Mouse (Mus musculus) stomach, postnatal 0 days (tissue): ENCODE results near the gene Cd68. TPM values are rescaled to one million over a fixed set of nuclear protein-coding genes. Genes with fewer than 3 reads are reported as not detected.

ENCODE experiments used
- ATAC-seq: fragments of 200-750 bp; cut with Nextera tagmentation; 2 replicates; pipeline ENCODE4 v1.8.0; 2017; ENCODE audit not compliant: low FRiP score, low TSS enrichment
- DNase-seq: peaks from one replicate; pipeline ENCODE4 v3.0.0-alpha.2; 2016; ENCODE audit warnings: low spot score
- H3K27ac ChIP-seq: fragments of 300-500 bp; sonication (generic); replicated peaks from 2 replicates; pipeline ENCODE4 v1.5.1; 2014; ENCODE audit warnings: mild to moderate bottlenecking, control low read depth
- H3K27me3 ChIP-seq: fragments of 300-500 bp; sonication (generic); 2 replicates; pipeline ENCODE4 v1.6.1; 2014; ENCODE audit warnings: low read length; ENCODE audit not compliant: control insufficient read depth, insufficient read depth
- H3K36me3 ChIP-seq: fragments of 300-500 bp; sonication (generic); 2 replicates; pipeline ENCODE4 v1.6.1; 2014; ENCODE audit warnings: low read length, mixed read lengths; ENCODE audit not compliant: control insufficient read depth, insufficient read depth
- H3K4me1 ChIP-seq: fragments of 300-500 bp; sonication (generic); replicated peaks from 2 replicates; pipeline ENCODE4 v1.6.1; 2014; ENCODE audit warnings: antibody characterized with exemption; ENCODE audit not compliant: control insufficient read depth, insufficient read depth
- H3K4me2 ChIP-seq: fragments of 300-500 bp; sonication (generic); replicated peaks from 2 replicates; pipeline ENCODE4 v1.6.1; 2014; ENCODE audit warnings: low read depth, mild to moderate bottlenecking, control low read depth, moderate library complexity
- H3K4me3 ChIP-seq: fragments of 300-500 bp; sonication (generic); 2 replicates; pipeline ENCODE4 v1.5.1; 2014; ENCODE audit warnings: low read depth, low read length, control low read depth
- H3K9ac ChIP-seq: fragments of 300-500 bp; sonication (generic); 2 replicates; pipeline ENCODE4 v1.6.1; 2014; ENCODE audit warnings: mild to moderate bottlenecking, low read length, control low read depth, mixed read lengths
- H3K9me3 ChIP-seq: fragments of 300-500 bp; sonication (generic); 2 replicates; pipeline ENCODE4 v1.6.1; 2016; ENCODE audit warnings: low read length; ENCODE audit not compliant: control insufficient read depth
- CTCF ChIP-seq: IDR thresholded peaks from 2 replicates; pipeline ENCODE4 v1.5.1; 2016; ENCODE audit warnings: antibody characterized with exemption, low read depth, mild to moderate bottlenecking, moderate library complexity
- EP300 ChIP-seq: optimal IDR thresholded peaks from 2 replicates; pipeline ENCODE3; 2016; ENCODE audit warnings: antibody characterized with exemption
- WGBS: fragments of 180-500 bp; shearing (Covaris S2); extraction: QIAGEN DNeasy Blood & Tissue Kit; methylation state at CpG from one replicate; pipeline ENCODE4 v1.1.7; 2014; 5-methylcytosine and 5-hydroxymethylcytosine counted together
- polyA plus RNA-seq: library from polyadenylated mRNA; unstranded; fragments of >200 nt; fragmentation: Nextera tagmentation; extraction: Ambion mirVana; gene quantifications from 2 replicates; pipeline ENCODE4 v1.2.1, GENCODE M21; 2015

Cd68 gene
- polyA plus RNA-seq, 1 experiment from 2014 or later: 17.9 TPM

DNA sequence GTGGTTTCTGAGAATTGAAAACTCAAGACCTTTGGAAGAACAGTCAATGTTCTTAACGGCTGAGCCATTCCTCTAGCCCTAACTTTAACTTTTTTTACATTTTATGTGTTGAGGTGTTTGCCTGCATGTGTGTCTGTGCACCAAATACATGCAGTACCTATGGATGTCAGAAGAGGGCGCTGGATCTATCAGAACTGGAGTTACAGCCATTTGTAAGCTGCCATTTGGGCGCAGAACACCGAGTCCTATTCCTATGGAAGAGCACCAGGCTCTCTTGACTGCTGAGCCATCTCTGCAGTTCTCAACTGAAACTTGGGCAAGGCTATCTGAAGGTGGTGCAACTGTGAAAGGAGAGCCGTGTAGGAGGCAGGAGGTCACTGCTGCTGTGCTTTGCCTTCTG lies 32.6 kb upstream of the Cd68 start:
- Histone ChIP-seq H3K9me3 (no peaks in the 10 kb centered on the region), H3K4me2 (no peak overlapping the region), H3K36me3 (no peaks in the 10 kb centered on the region), H3K4me3 (no peak overlapping the region), H3K27ac (no peak overlapping the region), H3K9ac (no peak overlapping the region), H3K27me3 (no peaks in the 10 kb centered on the region), H3K4me1 (no peaks in the 10 kb centered on the region)
- TF ChIP-seq CTCF (peak; percentile 40), EP300 (no peak)
- DNase-seq: no peak
- WGBS: 71% methylated on average over 5 of the region's 5 CpGs
- ATAC-seq: no peak

DNA sequence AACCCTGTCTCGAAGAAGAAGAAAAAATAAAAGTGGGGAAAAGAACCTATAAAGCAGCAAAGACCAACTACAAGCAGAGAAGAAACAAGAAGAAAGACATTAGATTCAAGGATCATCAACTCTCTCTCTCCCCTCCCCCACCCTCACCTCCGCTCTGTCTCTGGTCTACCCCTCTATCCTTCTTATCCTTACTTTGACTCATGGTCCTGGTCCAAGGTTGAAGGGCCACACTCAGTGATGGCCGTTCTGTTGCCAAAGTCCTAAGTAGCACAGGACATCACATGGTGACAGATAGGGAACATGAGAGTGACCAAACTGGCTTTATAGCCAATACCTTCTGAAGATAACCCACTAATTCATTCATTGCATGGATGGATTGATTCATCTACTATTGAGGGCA lies 31.4 kb upstream of the Cd68 start:
- H3K27me3 ChIP-seq: no peaks in the 10 kb centered on the region
- 90% methylated on average over 3 of the region's 3 CpGs for WGBS
- H3K27ac ChIP-seq: no peak overlapping the region
- H3K9me3 ChIP-seq: no peaks in the 10 kb centered on the region
- H3K4me1 ChIP-seq: no peaks in the 10 kb centered on the region
- H3K9ac ChIP-seq: no peak overlapping the region
- H3K4me3 ChIP-seq: no peak overlapping the region
- H3K36me3 ChIP-seq: no peaks in the 10 kb centered on the region
- H3K4me2 ChIP-seq: no peak overlapping the region
- TF ChIP-seq EP300 (no peak), CTCF (no peak)
- ATAC-seq (no peak), DNase-seq (no peak)

DNA sequence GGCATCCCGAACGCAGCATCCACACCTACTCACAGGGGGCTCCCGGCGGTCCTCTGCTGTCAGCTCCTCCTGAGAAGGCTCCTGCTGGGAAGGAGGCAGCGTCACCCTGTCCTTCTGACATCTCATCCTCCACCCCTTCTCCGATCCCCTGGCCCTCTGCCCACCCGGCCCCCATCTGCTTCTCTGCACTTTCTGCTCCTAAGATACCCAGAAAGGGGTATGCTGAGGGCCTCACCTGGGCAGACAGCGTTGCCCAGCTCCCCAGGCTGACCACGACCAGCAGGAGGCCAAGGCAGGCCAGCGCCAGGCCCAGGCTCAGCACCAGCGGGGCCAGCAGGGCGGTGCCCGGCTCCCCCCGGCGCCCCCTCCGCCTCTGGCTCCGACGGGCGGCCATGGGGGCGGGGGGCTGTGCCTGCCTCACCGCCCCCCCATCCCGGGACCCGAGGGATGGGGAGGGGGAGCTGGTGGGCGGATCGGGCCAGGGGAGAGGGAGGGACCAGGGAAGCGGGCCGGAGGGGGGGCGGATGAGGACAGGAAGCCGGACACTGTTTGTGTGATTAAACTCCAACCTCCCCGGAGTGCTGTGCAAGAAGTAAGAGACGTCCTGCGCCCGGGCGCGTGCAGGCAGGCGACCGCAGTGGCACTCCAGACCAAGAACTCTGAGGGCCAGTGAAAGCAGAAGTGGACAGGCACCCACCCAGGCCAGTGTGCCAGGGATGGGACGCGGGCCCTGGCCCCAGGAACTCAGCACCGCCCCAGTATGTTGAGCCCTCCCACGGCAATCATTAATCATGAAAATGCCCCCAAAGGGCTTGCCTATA lies 29.6 kb upstream of the Cd68 start, which contains the start of the genes Tnfsf12 and Tnfsfm13:
TSS of gene Tnfsf12 (minus strand) at position 489 of the 821 bp plus-strand sequence.
TSS of gene Tnfsfm13 (minus strand) at position 738 of the 821 bp plus-strand sequence.
- Histone ChIP-seq H3K4me3 (peak within 1 kb of the TSS; percentile 61), H3K27me3 (no peaks in the 10 kb centered on the region), H3K27ac (peak within 1 kb of the TSS; percentile 89), H3K9me3 (no peaks in the 10 kb centered on the region), H3K4me2 (peak within 1 kb of the TSS; percentile 84), H3K4me1 (no peaks in the 10 kb centered on the region), H3K36me3 (no peaks in the 10 kb centered on the region), H3K9ac (peak within 1 kb of the TSS; percentile 80)
- ATAC-seq (peak; percentile 75), DNase-seq (peak; percentile 65)
- 3% methylated on average over 34 of the region's 41 CpGs for WGBS
- no peak for TF ChIP-seq EP300
- TF ChIP-seq CTCF: peak; percentile 40

DNA sequence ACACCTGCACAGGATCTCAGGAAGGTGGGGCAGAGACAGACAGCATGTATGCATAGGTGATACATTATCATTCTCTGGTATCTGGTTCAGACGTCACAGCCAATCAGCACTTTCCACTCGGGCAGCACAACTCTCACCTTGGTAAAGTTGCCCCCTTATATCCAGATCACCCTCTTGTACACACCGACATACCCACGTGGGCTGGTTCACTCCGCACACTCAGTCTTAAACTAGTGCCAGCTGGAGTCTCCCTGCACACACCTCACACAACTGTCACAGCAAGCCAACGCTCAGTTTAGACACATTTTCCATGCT lies 29.1 kb upstream of the Cd68 start:
- peak; percentile 13; the same call in 1 of the 2 replicates for ATAC-seq
- peak overlapping the region; percentile 89 for H3K27ac ChIP-seq

DNA sequence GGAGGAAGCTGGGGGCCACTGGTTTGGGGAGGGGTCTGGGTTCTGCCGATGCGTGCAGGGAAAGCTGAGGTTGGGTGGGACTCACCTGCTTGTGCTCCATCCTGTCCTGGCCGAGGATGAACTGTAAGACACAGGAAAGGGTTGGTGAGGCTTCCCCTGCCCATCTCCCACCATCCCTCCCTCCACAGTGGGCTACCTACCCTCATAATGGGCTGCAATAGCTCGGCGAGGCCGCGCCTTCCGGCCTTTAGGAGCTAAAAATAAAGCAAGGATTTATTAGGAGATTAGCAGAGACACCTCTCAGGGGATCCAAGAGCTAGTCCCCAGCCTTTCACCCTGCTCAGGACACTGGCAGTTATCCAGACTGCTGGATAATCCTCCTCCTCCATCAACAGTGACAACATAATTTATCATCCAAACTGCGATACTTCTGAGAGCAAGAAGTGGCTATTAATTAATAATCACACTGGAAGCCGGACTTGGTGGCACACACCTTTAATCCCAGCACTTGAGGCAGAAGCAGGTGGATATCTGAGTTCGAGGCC lies 27.5 kb upstream of the Cd68 start:
- no peaks in the 10 kb centered on the region for H3K36me3 ChIP-seq
- ATAC-seq (no peak), DNase-seq (no peak)
- H3K4me3 ChIP-seq: no peak overlapping the region
- H3K9ac ChIP-seq: no peak overlapping the region
- no peak overlapping the region for H3K27ac ChIP-seq
- no peaks in the 10 kb centered on the region for H3K27me3 ChIP-seq
- WGBS: 52% methylated on average over 11 of the region's 11 CpGs
- no peaks in the 10 kb centered on the region for H3K9me3 ChIP-seq
- TF ChIP-seq EP300 (no peak), CTCF (no peak)
- H3K4me2 ChIP-seq: no peak overlapping the region
- H3K4me1 ChIP-seq: no peaks in the 10 kb centered on the region

More for the DNA sequence above, 29.1 kb upstream of the Cd68 start:
- Histone ChIP-seq H3K9ac (peak overlapping the region; percentile 80), H3K27me3 (no peaks in the 10 kb centered on the region), H3K36me3 (no peaks in the 10 kb centered on the region), H3K4me3 (peak overlapping the region; percentile 61), H3K9me3 (no peaks in the 10 kb centered on the region), H3K4me1 (no peaks in the 10 kb centered on the region), H3K4me2 (peak overlapping the region; percentile 84)
- DNase-seq: no peak
- no peak for TF ChIP-seq EP300
- TF ChIP-seq CTCF: no peak
- WGBS: 20% methylated on average over 6 of the region's 6 CpGs

DNA sequence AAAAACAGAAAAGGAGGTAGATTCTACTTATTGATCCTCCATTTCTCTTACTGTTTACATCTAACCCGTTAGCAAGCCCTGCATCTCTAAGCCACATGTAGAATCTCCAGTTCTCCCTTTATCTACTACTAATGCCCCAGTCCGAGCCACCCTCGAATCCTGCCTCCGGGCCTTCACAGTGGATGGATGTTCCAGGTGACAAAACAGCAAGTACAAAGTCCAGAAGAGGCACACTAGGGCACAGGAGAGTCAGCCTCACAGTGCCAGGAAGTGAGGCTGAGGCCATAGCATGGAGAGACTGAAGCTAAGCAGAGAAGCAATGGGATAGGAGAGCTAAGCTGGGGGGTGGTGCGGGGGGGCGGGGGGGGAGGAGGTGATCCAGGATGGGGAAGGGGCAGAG lies 26.9 kb upstream of the Cd68 start:
- 74% methylated on average over 6 of the region's 6 CpGs for WGBS
- H3K9me3 ChIP-seq: no peaks in the 10 kb centered on the region
- ATAC-seq: peak; percentile 47
- H3K4me2 ChIP-seq: no peak overlapping the region
- no peak for DNase-seq
- no peak overlapping the region for H3K4me3 ChIP-seq
- H3K27ac ChIP-seq: no peak overlapping the region
- H3K4me1 ChIP-seq: no peaks in the 10 kb centered on the region
- no peaks in the 10 kb centered on the region for H3K27me3 ChIP-seq
- no peak overlapping the region for H3K9ac ChIP-seq
- no peaks in the 10 kb centered on the region for H3K36me3 ChIP-seq
- TF ChIP-seq CTCF (no peak), EP300 (no peak)
